Mouse (Mus musculus): ENCODE measurements around the gene Arhgap23. TPM values are rescaled to one million over a fixed set of nuclear protein-coding genes. Genes with fewer than 3 reads are reported as not detected.
A peak's percentile ranks its signal among the peaks of the same experiment; 100 is the strongest.

The Arhgap23 gene
- polyA plus RNA-seq, 1 experiment from 2014 or later, result 10.9 TPM

DNA sequence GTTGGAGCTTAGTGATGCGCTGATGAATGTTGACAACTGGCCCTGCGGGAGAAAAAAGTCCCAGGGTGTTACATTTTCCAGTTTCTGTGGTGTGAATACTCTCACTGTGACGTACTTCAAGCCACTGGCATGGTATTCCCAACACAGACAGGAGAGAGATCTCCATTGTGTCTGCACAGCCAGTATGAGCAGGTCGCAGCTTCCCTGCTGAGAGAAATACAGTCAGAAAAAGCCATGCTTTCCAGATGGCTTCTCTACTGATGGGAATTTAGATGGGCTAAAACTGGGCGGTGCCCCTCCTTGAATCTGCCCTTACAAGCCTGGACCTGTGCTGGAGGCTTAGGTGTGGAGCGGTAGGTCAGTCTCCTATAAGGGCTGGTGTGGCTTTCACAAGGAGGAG, 55.9 kb downstream of the Arhgap23 start:
- DNase-seq (ENCODE audit: low spot score) (no peak), ATAC-seq (replicated peaks; ENCODE audit: low FRiP score) (no peak)
- 93% methylated on average over 6 of the region's 6 CpGs for WGBS

DNA sequence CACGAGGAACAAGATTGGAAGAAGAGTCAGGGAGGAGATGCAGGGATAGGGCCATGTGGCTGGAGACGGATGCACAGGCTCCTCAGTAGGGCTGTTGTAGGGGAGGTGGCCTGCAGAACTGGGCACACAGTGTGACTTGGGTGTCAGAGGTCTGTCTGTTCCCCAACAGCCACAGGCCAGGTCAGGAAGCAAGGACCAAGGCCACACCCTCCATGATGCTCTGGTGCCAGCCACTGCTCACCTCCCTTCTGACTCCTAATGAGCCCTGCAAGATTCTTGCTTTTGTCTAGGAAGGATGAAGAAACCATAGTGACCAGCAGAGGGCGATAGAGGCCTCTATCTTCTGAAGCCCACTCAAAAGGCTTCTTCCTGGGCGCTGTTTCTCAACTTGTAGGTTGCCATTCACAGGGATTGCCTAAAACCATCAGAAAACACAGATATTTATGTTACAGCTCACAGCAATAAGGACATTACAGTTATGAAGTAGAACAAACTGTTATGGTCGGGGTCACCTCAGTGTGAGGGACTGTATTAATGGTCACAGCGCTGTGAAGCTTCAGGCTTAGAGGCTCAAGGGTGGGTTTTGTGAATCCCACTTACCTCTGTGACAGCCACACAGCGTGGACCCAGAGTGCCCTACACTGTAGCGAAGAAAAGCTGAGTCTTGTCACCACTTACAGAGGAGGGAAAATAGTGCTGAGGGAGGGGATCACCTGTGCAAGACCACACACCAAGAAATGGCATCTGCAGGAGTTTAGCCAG, 61.2 kb downstream of the Arhgap23 start:
- ATAC-seq (replicated peaks; ENCODE audit: low FRiP score), result peak; percentile 55
- 73% methylated on average over 8 of the region's 8 CpGs for WGBS
- no peaks in the 10 kb centered on the region for H3K27me3 ChIP-seq (replicated peaks; ENCODE audit: control insufficient read depth, insufficient read depth, low read length)

More for the DNA sequence above, 55.9 kb downstream of the Arhgap23 start:
- no peak overlapping the region for H3K9ac ChIP-seq (ENCODE audit: low read depth, low read length)
- peaks cover 53% of the 10 kb centered on the region for H3K36me3 ChIP-seq (ENCODE audit: control insufficient read depth, insufficient read depth, low read length)
- no peak overlapping the region for H3K27ac ChIP-seq (ENCODE audit: low read depth, low read length)
- H3K9me3 ChIP-seq (ENCODE audit: control insufficient read depth, low read length), result no peaks in the 10 kb centered on the region
- H3K4me3 ChIP-seq (ENCODE audit: low read depth, low read length), result no peak overlapping the region
- no peaks in the 10 kb centered on the region; the same call in 1 of the 2 replicates for H3K4me1 ChIP-seq (replicated peaks; ENCODE audit: control insufficient read depth, insufficient read depth, low read length)
- H3K4me2 ChIP-seq, result no peak overlapping the region
- no peaks in the 10 kb centered on the region for H3K27me3 ChIP-seq (replicated peaks; ENCODE audit: control insufficient read depth, insufficient read depth, low read length)

DNA sequence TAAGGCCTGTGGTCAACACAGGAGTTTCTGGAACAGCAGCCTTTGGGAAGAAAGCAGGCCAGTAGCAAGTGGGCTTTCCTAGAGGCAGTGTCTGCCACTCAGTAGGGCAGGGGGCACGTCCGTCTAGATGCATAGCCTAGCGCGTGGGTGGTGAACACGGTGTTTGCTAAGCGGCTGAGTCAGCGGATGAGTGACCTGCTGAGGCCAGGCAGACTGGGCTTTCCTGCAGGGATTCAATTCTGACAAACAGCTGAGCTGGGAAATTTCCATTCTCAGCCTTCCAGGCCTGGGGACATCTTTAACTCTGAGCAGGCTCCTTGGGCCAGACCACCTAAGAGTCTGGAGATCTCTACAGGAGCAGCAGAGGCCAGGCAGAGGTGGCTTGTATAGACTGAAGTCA, 62.1 kb downstream of the Arhgap23 start:
- H3K9ac ChIP-seq (ENCODE audit: low read depth, low read length), result no peak overlapping the region
- WGBS, result 81% methylated on average over 7 of the region's 7 CpGs
- H3K4me1 ChIP-seq (replicated peaks; ENCODE audit: control insufficient read depth, insufficient read depth, low read length), result peaks cover 3% of the 10 kb centered on the region; the same call in 1 of the 2 replicates
- H3K27ac ChIP-seq (ENCODE audit: low read depth, low read length), result no peak overlapping the region
- ATAC-seq (replicated peaks; ENCODE audit: low FRiP score), result no peak
- H3K9me3 ChIP-seq (ENCODE audit: control insufficient read depth, low read length), result no peaks in the 10 kb centered on the region
- no peak overlapping the region for H3K4me3 ChIP-seq (ENCODE audit: low read depth, low read length)
- no peak overlapping the region for H3K4me2 ChIP-seq
- H3K36me3 ChIP-seq (ENCODE audit: control insufficient read depth, insufficient read depth, low read length), result peaks cover 55% of the 10 kb centered on the region
- H3K27me3 ChIP-seq (replicated peaks; ENCODE audit: control insufficient read depth, insufficient read depth, low read length), result no peaks in the 10 kb centered on the region
- no peak for DNase-seq (ENCODE audit: low spot score)

More for the DNA sequence above, 61.2 kb downstream of the Arhgap23 start:
- H3K9ac ChIP-seq (ENCODE audit: low read depth, low read length), result no peak overlapping the region
- no peak overlapping the region for H3K27ac ChIP-seq (ENCODE audit: low read depth, low read length)
- H3K4me1 ChIP-seq (replicated peaks; ENCODE audit: control insufficient read depth, insufficient read depth, low read length), result peaks cover 3% of the 10 kb centered on the region; the same call in 1 of the 2 replicates
- no peak overlapping the region for H3K4me2 ChIP-seq
- H3K36me3 ChIP-seq (ENCODE audit: control insufficient read depth, insufficient read depth, low read length), result peaks cover 56% of the 10 kb centered on the region
- H3K4me3 ChIP-seq (ENCODE audit: low read depth, low read length), result no peak overlapping the region
- peak; percentile 43 for DNase-seq (ENCODE audit: low spot score)
- no peaks in the 10 kb centered on the region for H3K9me3 ChIP-seq (ENCODE audit: control insufficient read depth, low read length)

DNA sequence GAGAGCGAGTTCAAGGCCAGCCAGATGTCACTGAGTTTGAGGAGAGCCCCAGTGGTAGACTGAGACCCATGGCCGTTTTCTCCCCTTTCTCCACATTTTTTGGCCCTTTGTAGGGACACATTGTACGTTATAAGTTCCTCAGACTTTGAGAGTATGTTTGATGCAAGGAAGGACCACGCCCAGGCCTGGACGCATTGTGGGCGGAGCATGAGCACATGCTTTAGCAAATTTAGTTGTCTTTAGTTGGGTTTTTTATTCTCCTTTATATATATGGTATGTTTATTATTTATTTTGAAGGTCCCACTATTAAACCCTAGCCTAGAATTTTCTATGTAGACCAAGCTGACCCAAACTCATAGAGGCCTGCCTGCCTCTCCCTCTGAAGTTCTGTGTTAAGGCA, 63.0 kb downstream of the Arhgap23 start:
- Histone ChIP-seq H3K4me2 (no peak overlapping the region), H3K9ac (ENCODE audit: low read depth, low read length) (no peak overlapping the region), H3K4me3 (ENCODE audit: low read depth, low read length) (no peak overlapping the region), H3K27ac (ENCODE audit: low read depth, low read length) (no peak overlapping the region), H3K36me3 (ENCODE audit: control insufficient read depth, insufficient read depth, low read length) (peaks cover 54% of the 10 kb centered on the region), H3K4me1 (replicated peaks; ENCODE audit: control insufficient read depth, insufficient read depth, low read length) (peaks cover 3% of the 10 kb centered on the region; the same call in 1 of the 2 replicates), H3K9me3 (ENCODE audit: control insufficient read depth, low read length) (no peaks in the 10 kb centered on the region), H3K27me3 (replicated peaks; ENCODE audit: control insufficient read depth, insufficient read depth, low read length) (no peaks in the 10 kb centered on the region)
- WGBS, result 85% methylated on average over 6 of the region's 6 CpGs
- ATAC-seq (replicated peaks; ENCODE audit: low FRiP score) (no peak), DNase-seq (ENCODE audit: low spot score) (no peak)

GRCm38 (mm10) chr11:97479085-97479484, 63.8 kb downstream of the Arhgap23 start:
- DNase-seq (ENCODE audit: low spot score), result no peak
- Histone ChIP-seq H3K4me1 (replicated peaks; ENCODE audit: control insufficient read depth, insufficient read depth, low read length) (peaks cover 3% of the 10 kb centered on the region; the same call in 1 of the 2 replicates), H3K4me3 (ENCODE audit: low read depth, low read length) (no peak overlapping the region), H3K27me3 (replicated peaks; ENCODE audit: control insufficient read depth, insufficient read depth, low read length) (no peaks in the 10 kb centered on the region), H3K9me3 (ENCODE audit: control insufficient read depth, low read length) (no peaks in the 10 kb centered on the region), H3K27ac (ENCODE audit: low read depth, low read length) (no peak overlapping the region), H3K36me3 (ENCODE audit: control insufficient read depth, insufficient read depth, low read length) (peaks cover 52% of the 10 kb centered on the region), H3K4me2 (no peak overlapping the region), H3K9ac (ENCODE audit: low read depth, low read length) (no peak overlapping the region)
- no peak for ATAC-seq (replicated peaks; ENCODE audit: low FRiP score)
- WGBS, result 88% methylated on average over 10 of the region's 10 CpGs

GRCm38 (mm10) chr11:97479824-97480223, 64.5 kb downstream of the Arhgap23 start:
- Histone ChIP-seq H3K36me3 (ENCODE audit: control insufficient read depth, insufficient read depth, low read length) (peaks cover 53% of the 10 kb centered on the region), H3K4me2 (no peak overlapping the region), H3K4me3 (ENCODE audit: low read depth, low read length) (no peak overlapping the region), H3K4me1 (replicated peaks; ENCODE audit: control insufficient read depth, insufficient read depth, low read length) (0 out of 2 replicates have a peak, but pooled peaks cover 3% of the 10 kb centered on the region), H3K27ac (ENCODE audit: low read depth, low read length) (no peak overlapping the region), H3K9ac (ENCODE audit: low read depth, low read length) (no peak overlapping the region), H3K27me3 (replicated peaks; ENCODE audit: control insufficient read depth, insufficient read depth, low read length) (no peaks in the 10 kb centered on the region), H3K9me3 (ENCODE audit: control insufficient read depth, low read length) (no peaks in the 10 kb centered on the region)
- DNase-seq (ENCODE audit: low spot score) (no peak), ATAC-seq (replicated peaks; ENCODE audit: low FRiP score) (no peak)
- 90% methylated on average over 8 of the region's 8 CpGs for WGBS

DNA sequence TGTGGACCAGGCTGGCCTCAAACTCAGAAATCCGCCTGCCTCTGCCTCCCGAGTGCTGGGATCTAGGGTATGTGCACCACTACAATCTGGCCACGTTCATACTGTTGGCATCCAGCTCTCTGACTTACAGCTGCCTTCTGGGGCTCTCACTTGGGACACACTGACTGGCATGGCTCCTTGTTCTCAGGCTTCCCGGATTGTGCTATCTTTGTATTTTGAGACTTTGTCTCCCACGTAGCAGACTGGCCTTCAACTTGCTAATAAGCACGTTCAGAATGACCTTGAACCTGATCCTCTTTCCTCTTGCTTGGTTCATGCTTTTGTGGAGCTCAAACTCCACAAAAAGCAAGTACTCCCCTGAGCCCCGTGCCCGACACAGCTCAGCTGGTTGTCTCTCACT, 70.3 kb downstream of the Arhgap23 start:
- 83% methylated on average over 8 of the region's 8 CpGs for WGBS

GRCm38 (mm10) chr11:97487656-97488055, 72.3 kb downstream of the Arhgap23 start:
- no peaks in the 10 kb centered on the region for H3K9me3 ChIP-seq (ENCODE audit: control insufficient read depth, low read length)
- no peak for DNase-seq (ENCODE audit: low spot score)
- 70% methylated on average over 3 of the region's 3 CpGs for WGBS
- no peak overlapping the region for H3K4me3 ChIP-seq (ENCODE audit: low read depth, low read length)
- H3K27me3 ChIP-seq (replicated peaks; ENCODE audit: control insufficient read depth, insufficient read depth, low read length), result no peaks in the 10 kb centered on the region
- H3K27ac ChIP-seq (ENCODE audit: low read depth, low read length), result no peak overlapping the region
- H3K4me2 ChIP-seq, result no peak overlapping the region
- no peaks in the 10 kb centered on the region; the same call in 1 of the 2 replicates for H3K4me1 ChIP-seq (replicated peaks; ENCODE audit: control insufficient read depth, insufficient read depth, low read length)
- peaks cover 48% of the 10 kb centered on the region for H3K36me3 ChIP-seq (ENCODE audit: control insufficient read depth, insufficient read depth, low read length)
- ATAC-seq (replicated peaks; ENCODE audit: low FRiP score), result no peak
- H3K9ac ChIP-seq (ENCODE audit: low read depth, low read length), result no peak overlapping the region

More for the DNA sequence above, 70.3 kb downstream of the Arhgap23 start:
- no peaks in the 10 kb centered on the region for H3K27me3 ChIP-seq (replicated peaks; ENCODE audit: control insufficient read depth, insufficient read depth, low read length)
- no peak overlapping the region for H3K4me3 ChIP-seq (ENCODE audit: low read depth, low read length)
- no peak overlapping the region for H3K4me2 ChIP-seq
- H3K9me3 ChIP-seq (ENCODE audit: control insufficient read depth, low read length), result no peaks in the 10 kb centered on the region
- H3K27ac ChIP-seq (ENCODE audit: low read depth, low read length), result no peak overlapping the region
- no peaks in the 10 kb centered on the region; the same call in 1 of the 2 replicates for H3K4me1 ChIP-seq (replicated peaks; ENCODE audit: control insufficient read depth, insufficient read depth, low read length)
- ATAC-seq (replicated peaks; ENCODE audit: low FRiP score), result no peak
- no peak overlapping the region for H3K9ac ChIP-seq (ENCODE audit: low read depth, low read length)
- peaks cover 40% of the 10 kb centered on the region for H3K36me3 ChIP-seq (ENCODE audit: control insufficient read depth, insufficient read depth, low read length)
- DNase-seq (ENCODE audit: low spot score), result no peak

All from liver, embryonic 11.5 days (tissue).